Mouse (Mus musculus) testis, adult 2 months (tissue): Measurements from ENCODE around the gene Ltbp1. TPM values are rescaled to one million over a fixed set of nuclear protein-coding genes. Genes with fewer than 3 reads are reported as not detected.

Experiments
- H3K27ac ChIP-seq: fragments of 200-500 bp; 2 replicates; pipeline ENCODE4 v1.5.1; 2012; ENCODE audit warnings: low read depth, low read length; ENCODE audit not compliant: control insufficient read depth, insufficient read depth
- H3K27me3 ChIP-seq: fragments of 200-500 bp; 2 replicates; pipeline ENCODE4 v1.6.1; 2012; ENCODE audit warnings: mild to moderate bottlenecking, low read length, moderate library complexity; ENCODE audit not compliant: control insufficient read depth, insufficient read depth
- H3K36me3 ChIP-seq: fragments of 200-500 bp; 2 replicates; pipeline ENCODE4 v1.6.1; 2012; ENCODE audit warnings: mild to moderate bottlenecking, low read length; ENCODE audit not compliant: control insufficient read depth, insufficient read depth
- H3K4me1 ChIP-seq: fragments of 200-500 bp; 2 replicates; pipeline ENCODE4 v1.6.1; 2012; ENCODE audit warnings: low read length; ENCODE audit not compliant: control insufficient read depth, insufficient read depth
- H3K4me3 ChIP-seq: fragments of 200-500 bp; 2 replicates; pipeline ENCODE4 v1.5.1; 2012; ENCODE audit warnings: low read depth, mild to moderate bottlenecking, low read length, moderate library complexity, mixed read lengths; ENCODE audit not compliant: control insufficient read depth
- CTCF ChIP-seq: fragments of 200-500 bp; IDR thresholded peaks from 2 replicates; pipeline ENCODE4 v1.5.1; 2012; ENCODE audit warnings: low read depth, mild to moderate bottlenecking, inconsistent platforms, low read length, moderate library complexity; ENCODE audit not compliant: control insufficient read depth, insufficient read depth, insufficient replicate concordance
- POLR2A ChIP-seq: fragments of 200-500 bp; IDR thresholded peaks from 2 replicates; pipeline ENCODE4 v1.6.1; 2012; ENCODE audit warnings: low read depth, mild to moderate bottlenecking, inconsistent platforms, low read length, moderate library complexity; ENCODE audit not compliant: control insufficient read depth
- polyA plus RNA-seq: library from polyadenylated mRNA; depleted of rRNA; stranded (reverse); fragments of >200 nt; gene quantifications from 2 replicates; pipeline ENCODE4 v1.2.3, GENCODE M21; 2012

Ltbp1 gene
- polyA plus RNA-seq, 1 experiment, result 2.9 TPM

GRCm38 (mm10) chr17:75355431-75355830 is 350.1 kb downstream of the Ltbp1 start:
- no peaks in the 10 kb centered on the region for H3K4me1 ChIP-seq
- TF ChIP-seq POLR2A (no peak), CTCF (no peak)
- H3K36me3 ChIP-seq, result no peaks in the 10 kb centered on the region
- no peak overlapping the region for H3K27ac ChIP-seq
- no peak overlapping the region for H3K4me3 ChIP-seq
- H3K27me3 ChIP-seq, result no peaks in the 10 kb centered on the region

- Histone ChIP-seq H3K4me3 (no peak overlapping the region), H3K27ac (no peak overlapping the region), H3K4me1 (no peaks in the 10 kb centered on the region), H3K36me3 (no peaks in the 10 kb centered on the region), H3K27me3 (no peaks in the 10 kb centered on the region)
- TF ChIP-seq CTCF (no peak), POLR2A (no peak)
Measured at GRCm38 (mm10) chr17:75360111-75360510, 354.7 kb downstream of the Ltbp1 start.

GRCm38 (mm10) chr17:75366332-75366731 is 361.0 kb downstream of the Ltbp1 start:
- Histone ChIP-seq H3K4me1 (no peaks in the 10 kb centered on the region), H3K4me3 (no peak overlapping the region), H3K36me3 (no peaks in the 10 kb centered on the region), H3K27ac (no peak overlapping the region), H3K27me3 (no peaks in the 10 kb centered on the region)
- TF ChIP-seq CTCF (no peak), POLR2A (no peak)

GRCm38 (mm10) chr17:75367486-75368155 is 362.3 kb downstream of the Ltbp1 start:
- Histone ChIP-seq H3K27ac (no peak overlapping the region), H3K4me1 (no peaks in the 10 kb centered on the region), H3K27me3 (no peaks in the 10 kb centered on the region), H3K36me3 (no peaks in the 10 kb centered on the region), H3K4me3 (no peak overlapping the region)
- TF ChIP-seq POLR2A, result no peak
- no peak for TF ChIP-seq CTCF

DNA sequence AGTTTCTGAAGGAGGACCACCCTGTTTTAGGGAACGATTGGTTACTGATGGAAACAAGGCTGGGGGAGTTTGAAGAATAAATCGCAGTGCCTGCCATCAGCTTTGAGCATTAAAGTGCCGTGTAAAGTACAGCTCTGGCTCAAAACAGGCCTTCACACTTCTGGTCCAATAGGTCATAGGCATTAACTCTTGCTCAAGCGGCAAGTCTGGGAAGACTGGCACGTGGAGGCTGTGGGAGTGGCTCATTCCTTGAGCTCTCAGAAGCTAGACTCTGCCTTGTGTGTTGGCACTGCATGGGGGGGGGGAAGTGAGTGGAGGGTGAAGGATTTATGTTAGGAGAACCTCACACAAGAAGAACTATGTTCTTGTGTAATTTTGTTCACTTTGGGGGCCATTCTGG is 363.2 kb downstream of the Ltbp1 start:
- Histone ChIP-seq H3K36me3 (no peaks in the 10 kb centered on the region), H3K27me3 (no peaks in the 10 kb centered on the region), H3K27ac (no peak overlapping the region), H3K4me3 (no peak overlapping the region), H3K4me1 (no peaks in the 10 kb centered on the region)
- TF ChIP-seq CTCF, result no peak
- TF ChIP-seq POLR2A, result no peak

DNA sequence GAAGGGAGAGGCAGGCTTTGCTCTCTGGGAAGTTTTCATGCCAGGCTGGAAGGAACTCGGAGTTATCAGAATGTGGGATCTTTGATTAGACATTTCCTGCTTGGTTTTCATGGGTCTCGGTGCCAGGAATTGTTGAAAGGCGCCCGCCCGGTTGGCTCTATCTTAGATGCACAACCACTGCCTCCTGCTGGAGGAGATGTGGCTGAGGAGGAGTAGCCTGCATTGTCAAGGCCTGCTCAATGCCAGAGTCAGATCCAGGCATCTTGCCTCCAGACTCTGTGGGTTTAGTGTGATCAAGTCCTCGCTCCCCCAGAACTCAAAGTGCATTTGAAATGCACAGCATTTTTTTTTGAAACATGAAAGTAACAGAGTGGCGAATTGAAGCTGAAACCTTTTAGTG is 364.0 kb downstream of the Ltbp1 start:
- TF ChIP-seq CTCF, result 0 out of 2 replicates have a peak, but pooled peaks have one; percentile 18
- no peak for TF ChIP-seq POLR2A
- no peaks in the 10 kb centered on the region for H3K27me3 ChIP-seq
- no peaks in the 10 kb centered on the region for H3K36me3 ChIP-seq
- no peaks in the 10 kb centered on the region for H3K4me1 ChIP-seq
- no peak overlapping the region for H3K4me3 ChIP-seq
- H3K27ac ChIP-seq, result no peak overlapping the region

DNA sequence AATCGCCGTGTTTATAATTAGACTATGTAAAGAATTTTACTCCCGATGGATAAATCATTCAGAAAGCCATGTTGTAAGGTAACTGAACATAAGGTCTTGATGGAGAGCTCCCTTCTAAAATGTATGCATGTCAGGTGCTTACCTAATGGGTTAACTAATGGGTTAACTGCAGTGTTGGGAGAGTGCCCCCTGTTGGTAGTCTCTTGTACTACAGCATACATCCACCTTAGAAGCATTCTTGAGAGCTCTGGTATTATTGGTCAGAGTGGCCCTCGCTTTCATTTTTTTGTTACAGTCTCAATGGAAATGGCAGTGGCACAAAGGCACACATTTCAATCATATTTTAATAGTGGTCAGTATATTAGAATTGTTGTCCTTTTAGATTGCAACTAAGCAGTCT is 364.8 kb downstream of the Ltbp1 start:
- TF ChIP-seq POLR2A (no peak), CTCF (peak; percentile 27; the same call in 1 of the 2 replicates)
- Histone ChIP-seq H3K27me3 (no peaks in the 10 kb centered on the region), H3K4me1 (no peaks in the 10 kb centered on the region), H3K27ac (no peak overlapping the region), H3K4me3 (no peak overlapping the region), H3K36me3 (no peaks in the 10 kb centered on the region)
